Mouse (Mus musculus): ENCODE results near the gene Cd244a.

The Cd244a gene

DNA sequence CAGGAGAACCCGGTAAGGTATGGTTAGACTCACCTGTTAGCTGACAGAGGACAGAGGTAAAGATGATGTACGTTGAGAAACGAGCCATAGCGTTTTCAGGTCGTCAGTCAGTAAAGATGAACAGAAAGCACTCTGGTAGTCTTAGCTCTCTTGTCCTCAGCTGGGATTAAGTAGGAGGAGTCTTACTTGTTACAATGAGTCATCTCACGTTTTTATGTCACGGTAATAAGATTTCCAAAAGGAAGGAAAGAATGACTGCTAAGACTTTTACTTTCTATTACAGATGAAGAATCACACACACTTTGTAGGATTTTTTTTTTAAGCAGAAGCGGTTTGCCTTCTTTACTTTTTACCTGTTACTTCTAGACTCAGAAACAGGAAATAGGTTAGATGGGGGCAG, 89.8 kb downstream of the Cd244a start:
- DNase-seq (ENCODE audit: low read depth, low spot score): no peak

DNA sequence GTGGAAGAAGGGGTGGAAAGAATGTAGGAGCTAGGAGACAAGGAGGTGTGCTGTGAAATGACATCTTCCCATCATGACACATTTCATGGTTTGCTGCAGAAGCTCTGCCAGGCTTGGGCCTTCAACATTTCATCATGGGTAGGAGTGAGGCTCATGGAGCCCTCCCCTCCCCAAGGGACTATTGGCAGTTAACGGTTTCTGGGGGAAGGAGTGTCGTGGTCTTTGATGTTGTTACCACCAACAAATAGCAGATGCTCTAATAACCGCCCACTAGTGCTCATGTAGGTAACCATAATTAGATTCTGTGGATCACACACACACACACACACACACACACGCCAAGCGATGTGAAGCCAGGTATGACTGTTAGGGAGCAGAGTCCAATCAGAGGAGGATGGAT, 93.7 kb downstream of the Cd244a start, which contains the start of gene Slamf7:
Gene Slamf7, minus strand, starts transcription at position 302 of the 400 bp plus-strand sequence.
- no peak for DNase-seq (ENCODE audit: low read depth, low spot score)

DNA sequence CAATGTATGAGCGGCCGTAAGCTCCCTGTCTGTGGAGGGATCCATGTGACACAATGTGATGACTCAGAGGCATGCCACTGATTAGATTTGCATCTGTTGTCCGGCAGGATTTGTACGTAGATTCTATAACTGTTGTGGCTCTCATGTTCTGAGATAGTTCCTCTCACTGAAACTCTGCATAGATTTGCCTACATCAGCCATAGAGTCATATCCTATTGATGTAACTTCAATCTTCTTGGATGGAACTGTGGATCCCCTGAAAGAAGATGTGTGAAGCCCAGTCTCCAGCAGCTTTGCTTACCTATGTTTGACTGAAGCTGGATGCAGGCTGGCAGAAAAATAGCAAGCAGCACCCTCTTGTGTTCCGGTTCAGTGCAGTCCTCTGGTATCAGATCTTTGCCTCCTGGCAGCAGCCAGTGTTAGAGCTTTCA, 99.6 kb downstream of the Cd244a start:
- DNase-seq (ENCODE audit: low read depth, low spot score): no peak

Measured in embryo, embryonic 11.5 days (tissue).